Mouse (Mus musculus) midbrain, embryonic 11.5 days (tissue): ENCODE data around the gene Zic5. TPM values are rescaled to one million over a fixed set of nuclear protein-coding genes. Genes with fewer than 3 reads are reported as not detected.
A peak's percentile ranks its signal among the peaks of the same experiment; 100 is the strongest.

Experiments used
- ATAC-seq: fragments of 200-750 bp; cut with Nextera tagmentation; 2 replicates; pipeline ENCODE4 v1.8.0; 2017; ENCODE audit warnings: moderate TSS enrichment, moderate library complexity; ENCODE audit not compliant: low FRiP score
- DNase-seq: peaks from one replicate; pipeline ENCODE4 v3.0.0; 2015; ENCODE audit warnings: low spot score; ENCODE audit errors: missing footprints
- H3K27ac ChIP-seq: fragments of 300-500 bp; sonication (generic); 2 replicates; pipeline ENCODE4 v1.5.1; 2014; ENCODE audit warnings: low read depth, low read length
- H3K27me3 ChIP-seq: fragments of 300-500 bp; sonication (generic); 2 replicates; pipeline ENCODE4 v1.6.1; 2014; ENCODE audit warnings: mild to moderate bottlenecking, low read length, moderate library complexity, mixed read lengths; ENCODE audit not compliant: control insufficient read depth, insufficient read depth
- H3K36me3 ChIP-seq: fragments of 300-500 bp; sonication (generic); 2 replicates; pipeline ENCODE4 v1.6.1; 2014; ENCODE audit warnings: mild to moderate bottlenecking, low read length, moderate library complexity, mixed read lengths; ENCODE audit not compliant: control insufficient read depth, insufficient read depth
- H3K4me1 ChIP-seq: fragments of 300-500 bp; sonication (generic); 2 replicates; pipeline ENCODE4 v1.6.1; 2014; ENCODE audit warnings: low read length; ENCODE audit not compliant: control insufficient read depth, insufficient read depth
- H3K4me2 ChIP-seq: fragments of 300-500 bp; sonication (generic); 2 replicates; pipeline ENCODE4 v1.6.1; 2014; ENCODE audit warnings: mild to moderate bottlenecking, moderate library complexity
- H3K4me3 ChIP-seq: fragments of 300-500 bp; sonication (generic); 2 replicates; pipeline ENCODE4 v1.5.1; 2014; ENCODE audit warnings: low read depth, low read length
- H3K9ac ChIP-seq: fragments of 300-500 bp; sonication (generic); 2 replicates; pipeline ENCODE4 v1.6.1; 2014; ENCODE audit warnings: low read length
- H3K9me3 ChIP-seq: fragments of 300-500 bp; sonication (generic); 2 replicates; pipeline ENCODE4 v1.6.1; 2016; ENCODE audit warnings: low read length; ENCODE audit not compliant: control insufficient read depth
- WGBS: fragments of 180-500 bp; shearing (Covaris S2); extraction: QIAGEN DNeasy Blood & Tissue Kit; methylation state at CpG from one replicate; pipeline ENCODE4 v1.1.7; 2014; 5-methylcytosine and 5-hydroxymethylcytosine counted together
- polyA plus RNA-seq: library from polyadenylated mRNA; unstranded; fragments of >200 nt; fragmentation: Nextera tagmentation; extraction: Ambion mirVana; gene quantifications from 2 replicates; pipeline ENCODE4 v1.2.1, GENCODE M21; 2014

The Zic5 gene
- 14.6 and 15.8 TPM in 2 replicates for polyA plus RNA-seq

GRCm38 (mm10) chr14:122464763-122465741 is at the start of gene Zic5:
TSS of gene Zic5 (minus strand) at chr14:122465677.
- peak within 1 kb of the TSS; percentile 91 for H3K9ac ChIP-seq
- WGBS: under 1% methylated on average over 48 of the region's 62 CpGs
- peaks cover 79% of the 10 kb centered on the region for H3K27me3 ChIP-seq
- H3K9me3 ChIP-seq: no peaks in the 10 kb centered on the region
- H3K36me3 ChIP-seq: no peaks in the 10 kb centered on the region
- H3K4me3 ChIP-seq: peak within 1 kb of the TSS; percentile 70
- H3K4me1 ChIP-seq: peaks cover 16% of the 10 kb centered on the region
- H3K27ac ChIP-seq: peak within 1 kb of the TSS; percentile 95
- H3K4me2 ChIP-seq: peak within 1 kb of the TSS; percentile 79
- DNase-seq (peak; percentile 98), ATAC-seq (peak; percentile 82)

GRCm38 (mm10) chr14:122513511-122514036 is 48.1 kb upstream of the Zic5 start:
- 68% methylated on average over 1 of the region's 1 CpGs for WGBS
- Histone ChIP-seq H3K9ac (no peak overlapping the region), H3K27me3 (no peaks in the 10 kb centered on the region), H3K27ac (no peak overlapping the region), H3K4me1 (no peaks in the 10 kb centered on the region), H3K4me3 (no peak overlapping the region), H3K9me3 (no peaks in the 10 kb centered on the region), H3K4me2 (no peak overlapping the region), H3K36me3 (no peaks in the 10 kb centered on the region)
- no peak for ATAC-seq
- no peak for DNase-seq

DNA sequence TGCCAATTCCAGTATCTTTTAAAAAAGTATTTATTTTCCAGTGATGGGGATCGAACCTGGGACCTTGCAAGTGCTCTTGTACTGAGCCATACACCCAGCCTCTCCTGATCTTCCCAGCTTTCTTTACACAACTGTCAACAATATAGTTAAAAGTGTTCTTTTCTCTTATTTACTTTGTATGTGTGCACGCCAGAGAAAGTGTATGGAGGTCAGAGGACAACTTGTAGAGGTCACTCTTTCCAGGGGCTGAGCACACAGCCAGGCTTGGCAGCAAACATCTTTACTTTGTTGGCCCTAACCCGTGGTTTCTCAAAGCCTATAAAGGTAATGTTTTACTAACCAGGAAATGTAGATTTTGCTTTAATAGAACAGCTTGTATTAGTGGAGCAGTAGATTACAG is 46.0 kb upstream of the Zic5 start:
- ATAC-seq: no peak

DNA sequence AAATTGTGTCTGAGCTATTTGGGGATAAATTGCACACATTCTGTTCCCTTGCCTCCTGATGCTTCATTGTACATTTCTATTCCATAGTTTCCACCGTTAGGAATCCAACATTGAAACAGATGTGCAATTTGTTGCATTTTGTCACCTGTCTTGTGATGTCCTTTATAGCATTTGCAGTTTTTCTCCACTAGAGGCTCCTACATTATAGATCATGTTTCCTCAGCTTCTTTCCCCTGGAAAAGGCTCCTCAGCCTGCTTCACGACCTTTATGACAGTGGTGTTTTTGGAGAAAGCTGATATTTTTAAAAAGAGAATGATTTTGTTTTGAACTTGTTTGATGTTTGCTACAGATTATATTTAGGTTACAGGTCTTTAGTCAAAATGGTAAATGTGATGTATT is 43.6 kb upstream of the Zic5 start:
- no peak overlapping the region for H3K4me3 ChIP-seq
- no peaks in the 10 kb centered on the region for H3K27me3 ChIP-seq
- ATAC-seq (no peak), DNase-seq (no peak)
- no peaks in the 10 kb centered on the region for H3K9me3 ChIP-seq
- WGBS: 37% methylated on average over 2 of the region's 2 CpGs
- no peak overlapping the region for H3K9ac ChIP-seq
- H3K27ac ChIP-seq: no peak overlapping the region
- H3K36me3 ChIP-seq: no peaks in the 10 kb centered on the region
- no peaks in the 10 kb centered on the region for H3K4me1 ChIP-seq
- no peak overlapping the region for H3K4me2 ChIP-seq

More for the DNA sequence above, 46.0 kb upstream of the Zic5 start:
- Histone ChIP-seq H3K4me3 (no peak overlapping the region), H3K36me3 (no peaks in the 10 kb centered on the region), H3K4me1 (no peaks in the 10 kb centered on the region), H3K27me3 (no peaks in the 10 kb centered on the region), H3K4me2 (no peak overlapping the region), H3K27ac (no peak overlapping the region), H3K9ac (no peak overlapping the region), H3K9me3 (no peaks in the 10 kb centered on the region)
- WGBS: 74% methylated on average over 3 of the region's 3 CpGs
- no peak for DNase-seq

GRCm38 (mm10) chr14:122492015-122492414 is 26.5 kb upstream of the Zic5 start:
- no peak overlapping the region for H3K4me3 ChIP-seq
- no peak for ATAC-seq
- WGBS: 57% methylated on average over 1 of the region's 1 CpGs
- no peak for DNase-seq
- H3K9me3 ChIP-seq: no peaks in the 10 kb centered on the region
- H3K4me2 ChIP-seq: no peak overlapping the region
- H3K27ac ChIP-seq: no peak overlapping the region
- no peaks in the 10 kb centered on the region for H3K36me3 ChIP-seq
- peaks cover 25% of the 10 kb centered on the region for H3K27me3 ChIP-seq
- no peak overlapping the region for H3K9ac ChIP-seq
- peaks cover 5% of the 10 kb centered on the region for H3K4me1 ChIP-seq

DNA sequence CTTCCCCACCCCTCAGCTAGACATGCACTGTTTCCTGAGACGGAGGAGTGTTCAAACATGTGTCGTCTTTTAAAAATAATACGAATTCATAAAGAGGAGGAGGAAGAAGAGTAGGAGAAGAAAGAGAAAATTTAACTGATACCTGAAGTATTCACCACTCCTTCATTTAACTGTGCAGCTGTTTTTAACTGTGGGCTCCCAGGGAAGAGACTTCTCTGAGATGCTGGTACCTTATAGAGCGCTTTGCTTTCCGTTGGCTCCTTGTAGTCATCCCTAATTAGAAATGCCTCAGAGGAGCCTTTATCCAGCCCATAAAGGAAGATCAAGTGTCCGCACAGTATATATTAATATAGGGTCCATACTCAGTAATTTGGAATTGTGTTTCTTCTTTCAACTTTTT is 26.0 kb upstream of the Zic5 start:
- Histone ChIP-seq H3K4me2 (no peak overlapping the region), H3K36me3 (no peaks in the 10 kb centered on the region), H3K4me1 (peaks cover 5% of the 10 kb centered on the region), H3K27ac (no peak overlapping the region), H3K27me3 (peaks cover 27% of the 10 kb centered on the region), H3K9ac (no peak overlapping the region), H3K9me3 (no peaks in the 10 kb centered on the region), H3K4me3 (no peak overlapping the region)
- ATAC-seq (no peak), DNase-seq (peak; percentile 91)
- WGBS: 63% methylated on average over 6 of the region's 6 CpGs

GRCm38 (mm10) chr14:122490441-122491328 is 25.2 kb upstream of the Zic5 start, which contains the start of gene Gm10837:
TSS of gene Gm10837 (plus strand) at chr14:122490586.
- H3K27ac ChIP-seq: no peak within 1 kb of the TSS
- WGBS: 2% methylated on average over 51 of the region's 51 CpGs
- peak within 1 kb of the TSS; percentile 31 for H3K4me3 ChIP-seq
- DNase-seq (peak; percentile 96), ATAC-seq (peak; percentile 79)
- H3K4me1 ChIP-seq: peaks cover 5% of the 10 kb centered on the region
- H3K4me2 ChIP-seq: peak within 1 kb of the TSS; percentile 48
- H3K9me3 ChIP-seq: no peaks in the 10 kb centered on the region
- peak within 1 kb of the TSS; percentile 34; the same call in 1 of the 2 replicates for H3K9ac ChIP-seq
- H3K27me3 ChIP-seq: peaks cover 34% of the 10 kb centered on the region
- no peaks in the 10 kb centered on the region for H3K36me3 ChIP-seq

DNA sequence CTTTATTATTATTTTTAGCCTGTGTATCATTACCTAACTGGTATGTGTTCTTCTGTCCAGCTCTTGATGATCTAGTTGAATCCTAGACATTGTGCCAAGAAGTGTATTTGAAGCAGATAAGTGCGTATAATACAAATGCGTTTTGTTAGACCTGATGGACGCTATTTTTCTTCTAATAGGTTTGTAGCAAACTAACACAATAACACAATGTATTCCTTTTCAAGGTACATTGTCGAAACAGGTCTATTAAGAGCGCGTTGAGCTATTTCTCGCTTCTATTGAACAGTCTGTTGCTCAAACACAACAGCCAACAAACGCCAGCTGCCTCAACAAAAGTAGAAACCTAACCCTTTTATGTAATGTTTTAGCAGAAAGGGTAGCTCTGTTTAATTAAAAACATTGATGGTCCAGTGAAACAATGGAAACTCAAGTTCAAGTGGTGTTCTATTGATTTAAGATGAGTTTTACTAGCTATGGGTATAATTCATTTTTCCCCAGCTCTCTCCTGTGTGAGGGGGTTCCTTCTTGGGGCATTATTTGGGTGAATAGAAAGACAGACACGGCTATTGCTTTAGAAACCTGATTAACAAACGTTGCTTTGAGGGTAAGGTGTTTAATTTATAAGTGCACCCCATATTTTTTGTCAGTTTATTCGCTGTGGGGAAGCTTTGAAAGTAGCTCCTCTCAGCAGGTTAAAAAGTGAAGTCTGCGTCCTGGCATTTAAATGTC is 24.4 kb upstream of the Zic5 start:
- Histone ChIP-seq H3K27me3 (peaks cover 42% of the 10 kb centered on the region), H3K27ac (no peak overlapping the region), H3K4me2 (peak overlapping the region; percentile 48), H3K36me3 (no peaks in the 10 kb centered on the region), H3K9ac (no peak overlapping the region), H3K4me1 (peaks cover 10% of the 10 kb centered on the region), H3K4me3 (peak overlapping the region; percentile 31; the same call in 1 of the 2 replicates), H3K9me3 (no peaks in the 10 kb centered on the region)
- DNase-seq (peak; percentile 95), ATAC-seq (no peak)
- WGBS: 1% methylated on average over 12 of the region's 12 CpGs
